Mouse (Mus musculus): Measurements from ENCODE around the gene Exoc3l2. TPM values are rescaled to one million over a fixed set of nuclear protein-coding genes. Genes with fewer than 3 reads are reported as not detected.
A peak's percentile ranks its signal among the peaks of the same experiment; 100 is the strongest.

Exoc3l2 gene
- polyA plus RNA-seq, 1 experiment from 2014 or later = 1.8 TPM

DNA sequence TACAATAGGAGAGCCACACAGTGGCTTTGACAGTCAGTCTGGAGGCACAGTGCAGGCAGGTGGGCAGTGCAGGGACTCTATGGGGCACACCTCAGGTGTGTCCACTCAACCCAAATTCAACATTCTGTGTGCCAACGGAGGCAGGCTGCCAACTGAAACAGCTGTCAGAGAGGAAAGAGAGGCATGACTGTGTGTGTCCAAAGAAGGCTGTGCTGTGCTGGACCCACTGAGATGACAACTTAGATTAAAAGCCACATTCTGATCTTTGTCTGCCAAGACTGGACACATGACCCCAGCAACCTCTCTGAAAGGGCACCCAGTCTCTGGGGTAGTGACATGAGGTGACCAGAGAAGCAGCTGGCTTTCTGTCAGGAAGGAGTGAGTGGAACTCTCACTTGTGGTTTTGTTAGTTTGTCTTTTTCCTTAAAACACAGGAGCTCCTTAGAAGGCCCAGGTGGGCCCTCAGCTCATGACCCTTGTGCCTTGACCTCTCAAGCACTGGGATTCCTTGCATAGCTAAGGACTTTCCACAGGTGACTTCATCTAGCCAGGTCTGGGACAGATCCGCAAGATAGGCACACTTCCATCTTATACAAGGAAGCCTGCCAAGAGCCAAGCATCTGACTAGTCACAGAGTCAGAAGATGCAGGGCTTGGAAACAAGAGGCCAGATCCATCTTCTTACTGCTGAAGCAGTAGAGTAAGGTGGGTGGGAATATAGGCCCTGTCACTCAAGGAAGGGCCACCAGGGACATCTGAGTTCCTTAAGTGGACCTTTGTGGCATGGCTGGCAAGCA is 77.8 kb downstream of the Exoc3l2 start:
- no peak overlapping the region for H3K27ac ChIP-seq (replicated peaks; ENCODE audit: low read depth, low read length)
- no peak for DNase-seq (ENCODE audit: low spot score)
- H3K9me3 ChIP-seq (ENCODE audit: control insufficient read depth, low read length) = no peaks in the 10 kb centered on the region
- no peaks in the 10 kb centered on the region for H3K27me3 ChIP-seq (ENCODE audit: control insufficient read depth, insufficient read depth, low read length)
- H3K4me1 ChIP-seq (ENCODE audit: control insufficient read depth, insufficient read depth, low read length) = 0 out of 2 replicates have a peak, but pooled peaks cover 2% of the 10 kb centered on the region
- 94% methylated on average over 2 of the region's 2 CpGs for WGBS
- no peak for ATAC-seq (ENCODE audit: insufficient number of reproducible peaks, low FRiP score, low TSS enrichment, low read depth)
- no peak overlapping the region for H3K4me2 ChIP-seq (ENCODE audit: low read depth, severe bottlenecking)
- no peaks in the 10 kb centered on the region; the same call in none of the 2 replicates for H3K36me3 ChIP-seq (ENCODE audit: control insufficient read depth, insufficient read depth, low read length)
- H3K4me3 ChIP-seq (ENCODE audit: low read depth, low read length) = no peak overlapping the region
- H3K9ac ChIP-seq (ENCODE audit: low read length) = no peak overlapping the region

DNA sequence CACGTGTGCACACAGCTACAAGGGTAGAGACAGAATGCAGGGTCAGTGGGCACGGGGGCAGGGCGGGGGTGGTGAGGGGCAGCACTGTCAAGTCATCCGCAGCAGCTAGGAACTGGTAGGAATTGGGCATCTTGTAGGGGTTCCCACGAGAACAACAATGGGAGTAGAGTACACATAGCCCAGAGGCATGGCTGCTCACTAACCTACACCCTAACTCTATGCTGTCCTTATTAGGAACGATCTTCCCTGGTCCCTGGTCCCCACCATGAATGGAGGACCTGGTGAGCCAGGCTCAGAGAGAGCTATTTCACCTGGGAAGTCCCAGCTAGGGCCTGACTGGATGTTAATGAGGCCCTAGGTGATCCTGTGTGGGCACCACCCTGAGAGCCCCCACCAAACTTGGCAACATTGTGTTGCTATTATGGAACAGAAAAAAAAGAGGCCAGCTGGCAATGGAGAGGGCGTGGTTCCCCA is 78.6 kb downstream of the Exoc3l2 start:
- H3K36me3 ChIP-seq (ENCODE audit: control insufficient read depth, insufficient read depth, low read length) = no peaks in the 10 kb centered on the region; the same call in none of the 2 replicates

DNA sequence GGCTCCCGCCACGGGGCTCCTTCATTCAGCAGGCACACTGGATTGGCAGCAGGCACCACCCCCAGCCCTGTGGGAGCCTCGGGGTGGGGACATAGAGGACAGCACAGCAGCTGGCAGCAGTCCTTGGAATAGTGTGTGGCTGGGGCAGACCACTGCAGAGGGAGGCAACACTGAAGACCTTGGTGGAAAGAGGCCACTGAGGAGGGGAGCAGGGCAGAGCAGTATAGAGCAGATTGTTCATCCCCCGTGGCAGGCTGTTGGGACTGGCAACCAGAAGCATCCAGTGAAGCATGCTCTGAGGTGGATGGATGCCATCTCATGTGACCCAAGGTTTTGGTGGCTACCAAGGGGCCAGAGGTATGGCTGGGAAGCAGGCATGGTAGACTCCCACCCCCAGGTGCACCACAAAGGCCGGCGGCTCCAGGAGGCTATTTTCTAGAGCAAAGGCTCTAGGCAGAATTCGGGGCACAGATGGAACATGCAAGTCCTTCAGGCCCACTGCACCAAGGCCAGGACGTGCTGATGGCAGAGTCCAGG is 79.1 kb downstream of the Exoc3l2 start:
- H3K9ac ChIP-seq (ENCODE audit: low read length) = no peak overlapping the region

More for the DNA sequence above, 78.6 kb downstream of the Exoc3l2 start:
- DNase-seq (ENCODE audit: low spot score) (no peak), ATAC-seq (ENCODE audit: insufficient number of reproducible peaks, low FRiP score, low TSS enrichment, low read depth) (no peak)
- no peak overlapping the region for H3K4me3 ChIP-seq (ENCODE audit: low read depth, low read length)
- no peaks in the 10 kb centered on the region for H3K27me3 ChIP-seq (ENCODE audit: control insufficient read depth, insufficient read depth, low read length)
- H3K4me1 ChIP-seq (ENCODE audit: control insufficient read depth, insufficient read depth, low read length) = 0 out of 2 replicates have a peak, but pooled peaks cover 3% of the 10 kb centered on the region
- H3K4me2 ChIP-seq (ENCODE audit: low read depth, severe bottlenecking) = no peak overlapping the region
- no peak overlapping the region for H3K27ac ChIP-seq (replicated peaks; ENCODE audit: low read depth, low read length)
- no peaks in the 10 kb centered on the region for H3K9me3 ChIP-seq (ENCODE audit: control insufficient read depth, low read length)
- no peak overlapping the region for H3K9ac ChIP-seq (ENCODE audit: low read length)
- WGBS = 82% methylated on average over 7 of the region's 7 CpGs

DNA sequence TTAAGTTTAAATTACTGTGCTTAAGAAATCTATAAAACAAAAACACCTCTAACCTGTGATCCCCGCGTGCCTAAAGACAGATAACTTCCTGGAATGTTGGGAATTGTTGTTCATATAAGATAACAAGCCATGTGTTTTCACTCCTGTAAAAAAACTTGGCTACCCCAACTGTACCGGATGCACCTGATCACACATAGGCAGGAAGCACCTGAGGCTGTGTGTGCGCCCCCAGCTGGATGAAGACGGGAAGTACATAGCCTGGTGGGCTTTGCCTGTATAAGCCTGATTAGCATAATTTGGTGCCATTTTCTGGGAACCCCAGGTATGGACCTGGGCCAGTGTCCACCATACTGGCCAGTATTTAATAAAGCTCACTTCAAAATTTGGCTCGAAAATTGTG is 80.5 kb downstream of the Exoc3l2 start:
- Histone ChIP-seq H3K4me2 (ENCODE audit: low read depth, severe bottlenecking) (no peak overlapping the region), H3K27me3 (ENCODE audit: control insufficient read depth, insufficient read depth, low read length) (no peaks in the 10 kb centered on the region), H3K9ac (ENCODE audit: low read length) (no peak overlapping the region), H3K36me3 (ENCODE audit: control insufficient read depth, insufficient read depth, low read length) (no peaks in the 10 kb centered on the region; the same call in none of the 2 replicates), H3K27ac (replicated peaks; ENCODE audit: low read depth, low read length) (no peak overlapping the region), H3K9me3 (ENCODE audit: control insufficient read depth, low read length) (no peaks in the 10 kb centered on the region), H3K4me3 (ENCODE audit: low read depth, low read length) (no peak overlapping the region), H3K4me1 (ENCODE audit: control insufficient read depth, insufficient read depth, low read length) (0 out of 2 replicates have a peak, but pooled peaks cover 3% of the 10 kb centered on the region)
- ATAC-seq (ENCODE audit: insufficient number of reproducible peaks, low FRiP score, low TSS enrichment, low read depth) (no peak), DNase-seq (ENCODE audit: low spot score) (peak; percentile 44)
- WGBS = 56% methylated on average over 6 of the region's 6 CpGs

More for the DNA sequence above, 79.1 kb downstream of the Exoc3l2 start:
- Histone ChIP-seq H3K4me3 (ENCODE audit: low read depth, low read length) (no peak overlapping the region), H3K36me3 (ENCODE audit: control insufficient read depth, insufficient read depth, low read length) (no peaks in the 10 kb centered on the region; the same call in none of the 2 replicates), H3K4me1 (ENCODE audit: control insufficient read depth, insufficient read depth, low read length) (0 out of 2 replicates have a peak, but pooled peaks cover 3% of the 10 kb centered on the region), H3K27ac (replicated peaks; ENCODE audit: low read depth, low read length) (no peak overlapping the region), H3K27me3 (ENCODE audit: control insufficient read depth, insufficient read depth, low read length) (no peaks in the 10 kb centered on the region), H3K9me3 (ENCODE audit: control insufficient read depth, low read length) (no peaks in the 10 kb centered on the region), H3K4me2 (ENCODE audit: low read depth, severe bottlenecking) (no peak overlapping the region)
- DNase-seq (ENCODE audit: low spot score) (no peak), ATAC-seq (ENCODE audit: insufficient number of reproducible peaks, low FRiP score, low TSS enrichment, low read depth) (no peak; the same call in 1 of the 2 replicates)
- 77% methylated on average over 8 of the region's 8 CpGs for WGBS

DNA sequence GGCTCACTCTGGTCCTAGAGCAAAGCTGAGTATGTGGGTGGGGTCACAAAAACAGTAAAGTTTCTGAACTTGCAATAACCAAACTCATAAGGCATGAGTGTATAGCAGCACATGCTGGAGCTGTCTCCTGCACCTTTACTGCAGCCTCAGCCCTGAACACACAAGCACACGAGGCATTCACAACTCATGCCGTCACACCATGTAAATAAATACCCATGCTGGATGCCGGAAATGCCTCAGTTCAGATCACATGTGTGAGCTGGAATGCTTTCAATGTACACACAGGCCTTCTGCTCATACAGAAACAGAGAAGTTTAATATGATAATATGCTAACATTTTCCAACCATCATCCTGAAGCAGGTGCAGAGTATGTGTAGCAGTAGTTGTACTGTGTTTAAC is 82.9 kb downstream of the Exoc3l2 start:
- Histone ChIP-seq H3K4me2 (ENCODE audit: low read depth, severe bottlenecking) (no peak overlapping the region), H3K9ac (ENCODE audit: low read length) (no peak overlapping the region), H3K9me3 (ENCODE audit: control insufficient read depth, low read length) (no peaks in the 10 kb centered on the region), H3K4me3 (ENCODE audit: low read depth, low read length) (no peak overlapping the region), H3K27ac (replicated peaks; ENCODE audit: low read depth, low read length) (no peak overlapping the region), H3K27me3 (ENCODE audit: control insufficient read depth, insufficient read depth, low read length) (no peaks in the 10 kb centered on the region), H3K4me1 (ENCODE audit: control insufficient read depth, insufficient read depth, low read length) (0 out of 2 replicates have a peak, but pooled peaks cover 3% of the 10 kb centered on the region), H3K36me3 (ENCODE audit: control insufficient read depth, insufficient read depth, low read length) (no peaks in the 10 kb centered on the region; the same call in 1 of the 2 replicates)
- 70% methylated on average over 3 of the region's 3 CpGs for WGBS
- ATAC-seq (ENCODE audit: insufficient number of reproducible peaks, low FRiP score, low TSS enrichment, low read depth) (no peak), DNase-seq (ENCODE audit: low spot score) (no peak)

Other genes with a start within 250 kb of the Exoc3l2 start
- 42.9 and 43.2 TPM in 2 replicates for gene Opa3, start 235.0 kb upstream of the Exoc3l2 start, polyA plus RNA-seq (2014; fragmentation: Nextera tagmentation; extraction: Ambion mirVana)
- 62.3 and 65.6 TPM in 2 replicates for gene Vasp, start 191.5 kb upstream of the Exoc3l2 start, polyA plus RNA-seq (2014; fragmentation: Nextera tagmentation; extraction: Ambion mirVana)
- gene Ppm1n, start 183.3 kb upstream of the Exoc3l2 start, polyA plus RNA-seq (2014; fragmentation: Nextera tagmentation; extraction: Ambion mirVana) = 0.24 TPM in 1 of 2 replicates, not detected in the other
- 9.0 and 10.0 TPM in 2 replicates for gene Rtn2, start 180.7 kb upstream of the Exoc3l2 start, polyA plus RNA-seq (2014; fragmentation: Nextera tagmentation; extraction: Ambion mirVana)
- 0.06 TPM in 1 of 2 replicates, not detected in the other for gene Fosb, start 153.3 kb upstream of the Exoc3l2 start, polyA plus RNA-seq (2014; fragmentation: Nextera tagmentation; extraction: Ambion mirVana)
- gene Ercc1, start 118.6 kb upstream of the Exoc3l2 start, polyA plus RNA-seq (2014; fragmentation: Nextera tagmentation; extraction: Ambion mirVana) = 104 and 114 TPM in 2 replicates
- 21.1 and 24.8 TPM in 2 replicates for gene Cd3eap, start 103.8 kb upstream of the Exoc3l2 start, polyA plus RNA-seq (2014; fragmentation: Nextera tagmentation; extraction: Ambion mirVana)
- gene Ppp1r13l, start 103.6 kb upstream of the Exoc3l2 start, polyA plus RNA-seq (2014; fragmentation: Nextera tagmentation; extraction: Ambion mirVana) = 6.6 and 8.7 TPM in 2 replicates
- 11.8 and 13.5 TPM in 2 replicates for gene Ercc2, start 81.3 kb upstream of the Exoc3l2 start, polyA plus RNA-seq (2014; fragmentation: Nextera tagmentation; extraction: Ambion mirVana)
- 2.7 and 3.5 TPM in 2 replicates for gene Klc3, start 59.2 kb upstream of the Exoc3l2 start, polyA plus RNA-seq (2014; fragmentation: Nextera tagmentation; extraction: Ambion mirVana)
- 3.8 and 5.2 TPM in 2 replicates for gene Ckm, start 58.6 kb upstream of the Exoc3l2 start, polyA plus RNA-seq (2014; fragmentation: Nextera tagmentation; extraction: Ambion mirVana)
- gene Mark4, start 4.5 kb upstream of the Exoc3l2 start, polyA plus RNA-seq (2014; fragmentation: Nextera tagmentation; extraction: Ambion mirVana) = 10.0 and 10.8 TPM in 2 replicates
- 2.3 and 2.7 TPM in 2 replicates for gene Bloc1s3, start 45.0 kb downstream of the Exoc3l2 start, polyA plus RNA-seq (2014; fragmentation: Nextera tagmentation; extraction: Ambion mirVana)
- gene Trappc6a, start 45.1 kb downstream of the Exoc3l2 start, polyA plus RNA-seq (2014; fragmentation: Nextera tagmentation; extraction: Ambion mirVana) = 73.3 and 82.3 TPM in 2 replicates
- 0.12 and 0.16 TPM in 2 replicates for gene Nkpd1, start 54.5 kb downstream of the Exoc3l2 start, polyA plus RNA-seq (2014; fragmentation: Nextera tagmentation; extraction: Ambion mirVana)
- 3.9 and 5.5 TPM in 2 replicates for gene Ppp1r37, start 99.7 kb downstream of the Exoc3l2 start, polyA plus RNA-seq (2014; fragmentation: Nextera tagmentation; extraction: Ambion mirVana)
- 0.21 and 0.52 TPM in 2 replicates for gene Zfp296, start 114.0 kb downstream of the Exoc3l2 start, polyA plus RNA-seq (2014; fragmentation: Nextera tagmentation; extraction: Ambion mirVana)
- gene Gemin7, start 114.3 kb downstream of the Exoc3l2 start, polyA plus RNA-seq (2014; fragmentation: Nextera tagmentation; extraction: Ambion mirVana) = 183 and 185 TPM in 2 replicates
- gene Clasrp, start 141.2 kb downstream of the Exoc3l2 start, polyA plus RNA-seq (2014; fragmentation: Nextera tagmentation; extraction: Ambion mirVana) = 55.9 and 61.5 TPM in 2 replicates
- gene Relb, start 166.1 kb downstream of the Exoc3l2 start, polyA plus RNA-seq (2014; fragmentation: Nextera tagmentation; extraction: Ambion mirVana) = 4.7 and 5.3 TPM in 2 replicates
- gene Clptm1, start 201.7 kb downstream of the Exoc3l2 start, polyA plus RNA-seq (2014; fragmentation: Nextera tagmentation; extraction: Ambion mirVana) = 91.6 and 97.3 TPM in 2 replicates
- gene Apoc2, start 214.6 kb downstream of the Exoc3l2 start, polyA plus RNA-seq (2014; fragmentation: Nextera tagmentation; extraction: Ambion mirVana) = 0.44 and 0.77 TPM in 2 replicates
- gene Gm44805, start 218.1 kb downstream of the Exoc3l2 start, polyA plus RNA-seq (2014; fragmentation: Nextera tagmentation; extraction: Ambion mirVana) = not detected in 2 replicates
- not detected in 2 replicates for gene Apoc4, start 218.1 kb downstream of the Exoc3l2 start, polyA plus RNA-seq (2014; fragmentation: Nextera tagmentation; extraction: Ambion mirVana)
- 4.5 and 5.0 TPM in 2 replicates for gene Apoc1, start 229.3 kb downstream of the Exoc3l2 start, polyA plus RNA-seq (2014; fragmentation: Nextera tagmentation; extraction: Ambion mirVana)
- gene Apoe, start 235.9 kb downstream of the Exoc3l2 start, polyA plus RNA-seq (2014; fragmentation: Nextera tagmentation; extraction: Ambion mirVana) = 83.0 and 83.4 TPM in 2 replicates

All from limb, embryonic 11.5 days (tissue).